Mouse (Mus musculus) c-Kit-positive CD71-negative TER-119-negative erythroid progenitor cells, embryonic 14.5 days (primary cell): Measurements from ENCODE around the gene Tomm34.
A peak's percentile ranks its signal among the peaks of the same experiment; 100 is the strongest.
"Not testable (repeated sequence)": the region's sequence is repeated elsewhere in the genome, so short reads cannot be mapped to it uniquely, and the experiment has no call there.

Source experiments
- DNase-seq: peaks from one replicate; pipeline ENCODE4 v3.0.0-alpha.2; 2013; ENCODE audit warnings: low read depth

Tomm34 gene

GRCm38 (mm10) chr2:164076874-164077425 is 6.0 kb upstream of the Tomm34 start:
- no peak for DNase-seq

GRCm38 (mm10) chr2:164075088-164075487 is 4.1 kb upstream of the Tomm34 start:
- no peak for DNase-seq

DNA sequence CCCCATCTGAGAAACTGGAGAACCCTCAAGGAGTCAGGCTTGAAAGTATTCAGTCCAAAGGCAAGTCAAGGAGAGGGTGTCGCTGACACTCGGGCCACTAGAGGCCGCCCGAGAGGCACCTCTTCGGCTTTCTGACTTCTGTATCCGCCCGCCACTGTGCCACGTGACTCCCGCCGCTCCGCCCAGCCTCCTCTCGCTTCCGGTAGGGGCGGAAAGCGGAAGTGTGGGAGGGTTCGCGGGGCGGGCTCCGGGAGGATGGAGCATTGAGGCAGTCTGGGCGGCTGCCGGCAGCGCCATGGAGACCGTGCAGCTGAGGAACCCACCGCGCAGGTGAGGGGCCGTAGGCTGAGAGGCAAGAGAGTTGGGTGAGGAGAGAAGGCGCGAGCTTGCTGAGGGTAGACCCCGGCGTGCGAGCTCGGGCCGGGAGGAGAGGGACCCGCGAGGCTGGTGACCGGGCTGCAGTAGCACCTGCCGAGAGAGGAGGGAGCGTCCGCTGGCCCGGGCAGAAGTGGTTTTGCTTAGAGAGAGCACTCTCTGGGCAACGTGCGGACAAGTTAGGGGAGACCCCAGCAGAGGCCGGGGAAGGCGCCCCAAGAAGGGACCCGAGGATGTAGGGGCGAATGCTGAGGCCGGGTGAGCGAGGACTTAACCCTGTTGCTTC is 3.1 kb upstream of the Tomm34 start:
- peak; percentile 99 for DNase-seq

GRCm38 (mm10) chr2:164073120-164073519 is 2.2 kb upstream of the Tomm34 start:
- DNase-seq, result no peak

GRCm38 (mm10) chr2:164072109-164072508 is 1.1 kb upstream of the Tomm34 start:
- no peak for DNase-seq

DNA sequence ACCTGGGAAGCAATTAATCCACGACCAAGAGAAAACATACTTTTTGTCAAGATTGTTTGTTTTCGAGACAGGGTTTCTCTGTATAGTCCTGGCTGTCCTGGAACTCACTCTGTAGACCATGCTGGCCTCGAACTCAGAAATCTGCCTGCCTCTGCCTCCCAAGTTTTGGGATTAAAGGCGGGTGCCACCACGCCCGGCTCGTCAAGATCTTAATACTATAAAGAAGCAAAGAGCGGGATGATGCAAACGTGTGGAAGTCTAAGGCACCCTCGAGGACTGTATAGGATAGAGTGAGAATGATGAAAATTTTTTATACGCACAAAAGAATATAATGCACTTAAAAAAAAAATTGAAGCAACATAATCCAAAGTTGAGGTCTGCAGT is 460 bp upstream of the Tomm34 start:
- DNase-seq, result not testable (repeated sequence)

- no peak for DNase-seq
These were observed 716 bp downstream of the Tomm34 start, which contains the start of gene Stk4 for GRCm38 (mm10) chr2:164070142-164070764. Stk4 (plus strand) TSS chr2:164070322.

GRCm38 (mm10) chr2:164059634-164060235 is 11.2 kb downstream of the Tomm34 start:
- no peak for DNase-seq

- no peak for DNase-seq
These were observed 16.3 kb downstream of the Tomm34 start for GRCm38 (mm10) chr2:164054671-164055070.

DNA sequence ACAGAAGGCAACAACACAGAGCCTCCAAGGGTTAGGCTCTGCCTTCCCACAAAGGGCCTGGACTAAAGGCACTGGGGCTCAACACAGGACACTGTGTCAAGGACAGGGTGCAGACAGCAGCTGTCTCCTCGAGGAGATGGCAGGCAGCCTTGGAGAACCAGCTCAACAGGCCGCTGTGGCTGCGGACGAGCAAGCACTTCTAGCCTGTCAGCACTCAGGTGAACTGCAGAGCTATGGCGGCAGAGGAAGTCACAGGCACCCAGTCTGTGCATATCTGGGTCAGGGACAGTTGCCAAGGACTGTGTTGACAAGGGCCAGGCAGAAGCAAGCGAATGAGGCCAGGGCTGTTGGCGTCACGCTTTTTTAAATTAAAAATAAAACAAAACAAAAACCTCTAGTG is 17.2 kb downstream of the Tomm34 start:
- no peak for DNase-seq

DNA sequence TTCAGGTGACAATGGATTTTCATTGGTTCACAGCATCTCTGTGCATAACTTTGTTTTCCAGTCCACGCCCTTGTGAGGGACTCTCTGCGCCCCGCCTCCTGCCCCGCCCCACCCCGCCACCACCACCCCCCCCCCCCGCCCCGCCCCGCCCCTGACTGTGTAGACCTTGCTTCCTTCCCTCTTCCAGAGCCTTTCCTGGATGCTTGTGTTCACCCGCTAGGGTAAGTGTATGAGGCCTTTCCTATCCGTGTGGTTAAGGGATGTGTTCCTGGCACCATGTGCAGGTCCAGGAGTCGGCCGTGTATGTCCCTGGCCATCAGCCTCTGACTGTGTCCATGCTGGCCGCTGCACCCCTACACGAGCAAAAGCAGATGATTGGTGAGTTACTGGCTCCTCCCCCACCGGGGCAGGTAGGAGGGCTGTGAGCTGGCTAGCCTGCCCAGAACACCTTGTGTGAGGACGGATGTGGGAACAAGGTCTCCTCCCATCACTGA is 23.7 kb downstream of the Tomm34 start:
- DNase-seq, result no peak

DNA sequence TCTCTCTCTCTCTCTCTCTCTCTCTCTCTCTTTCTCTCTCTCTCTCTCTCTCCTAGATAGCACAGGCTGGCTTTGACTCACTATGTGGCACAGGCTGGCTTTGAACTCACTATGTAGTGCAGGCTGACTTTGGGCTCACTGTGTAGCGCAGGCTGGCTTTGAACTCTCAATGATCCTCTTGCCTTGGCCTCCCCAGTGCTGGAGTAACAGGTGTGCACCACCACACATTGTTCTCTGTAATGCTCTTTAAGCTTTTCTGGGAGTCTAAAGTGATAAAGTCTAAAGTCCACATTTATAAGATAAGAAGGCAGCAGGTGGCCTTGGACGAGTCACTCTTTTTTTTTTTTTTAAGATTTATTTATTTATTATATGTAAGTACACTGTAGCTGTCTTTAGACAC is 29.4 kb downstream of the Tomm34 start:
- DNase-seq, result no peak

GRCm38 (mm10) chr2:164040949-164041348 is 30.0 kb downstream of the Tomm34 start:
- peak; percentile 18 for DNase-seq

GRCm38 (mm10) chr2:164038407-164039028 is 32.5 kb downstream of the Tomm34 start:
- no peak for DNase-seq

DNA sequence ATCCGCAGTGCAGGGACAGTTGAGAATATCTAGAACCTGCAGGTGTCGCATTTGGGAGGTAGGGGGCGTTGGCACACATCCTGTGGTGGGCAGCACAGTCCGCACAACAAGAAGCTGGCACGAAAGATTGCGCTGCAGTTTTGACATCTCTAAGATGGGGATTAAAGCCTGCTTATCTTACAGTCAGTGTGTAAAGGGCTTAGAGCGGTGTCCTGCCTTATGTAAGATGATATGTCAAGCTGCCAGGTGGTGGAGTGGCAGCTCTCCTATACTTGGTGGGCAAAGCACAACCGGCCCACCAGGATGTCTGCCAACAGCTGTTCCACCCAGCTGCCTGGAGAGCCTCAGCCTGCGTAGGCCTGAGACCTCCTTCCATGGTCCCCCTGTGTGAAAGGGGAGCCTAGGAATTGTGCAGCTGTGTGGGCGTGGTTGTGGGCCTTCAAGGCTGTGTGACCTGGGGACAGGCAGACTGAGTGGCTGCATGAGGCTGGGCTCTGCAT is 34.4 kb downstream of the Tomm34 start:
- peak; percentile 22 for DNase-seq

GRCm38 (mm10) chr2:164032973-164033372 is 38.0 kb downstream of the Tomm34 start:
- no peak for DNase-seq

DNA sequence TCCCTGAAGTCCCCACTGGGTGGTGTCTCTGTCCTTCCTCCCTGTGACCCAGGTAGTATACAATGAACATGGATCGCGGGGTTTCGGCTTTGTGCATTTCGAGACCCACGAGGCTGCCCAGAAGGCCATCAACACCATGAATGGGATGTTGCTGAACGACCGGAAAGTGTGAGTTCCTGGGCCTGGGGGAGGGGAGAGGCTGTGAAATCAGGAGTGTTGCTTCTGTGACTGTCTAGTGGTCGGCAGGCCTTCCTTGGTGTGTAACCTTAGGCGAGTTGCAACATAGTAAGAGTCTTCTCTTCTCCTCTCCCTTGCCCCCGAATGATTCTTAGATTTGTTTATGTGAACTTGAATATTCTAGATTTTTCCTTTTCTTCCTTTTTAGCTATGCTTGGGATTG is 39.8 kb downstream of the Tomm34 start:
- no peak for DNase-seq

DNA sequence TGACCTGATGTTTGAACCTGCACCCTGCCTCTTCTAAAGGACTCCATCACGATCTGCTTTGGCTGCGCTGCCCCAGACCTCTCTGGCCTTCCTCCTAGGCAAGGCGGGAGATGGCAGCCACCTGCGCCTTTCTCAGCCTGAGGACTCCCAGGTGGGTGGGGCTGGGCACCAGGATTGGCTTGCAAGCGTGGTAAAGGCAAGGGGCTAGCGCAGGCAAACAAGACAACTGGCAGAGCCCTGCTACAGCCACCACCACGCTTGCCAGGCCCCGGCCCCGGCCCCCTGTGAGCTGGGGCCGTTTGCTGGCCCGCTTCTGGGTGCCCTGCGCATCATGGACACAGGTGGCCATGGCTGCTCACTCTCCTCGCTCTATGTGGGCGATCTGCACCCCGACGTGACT is 45.8 kb downstream of the Tomm34 start, which contains the start of gene Pabpc1l:
Pabpc1l (plus strand) TSS at position 301 of the 400 bp plus-strand sequence.
- DNase-seq, result no peak

DNA sequence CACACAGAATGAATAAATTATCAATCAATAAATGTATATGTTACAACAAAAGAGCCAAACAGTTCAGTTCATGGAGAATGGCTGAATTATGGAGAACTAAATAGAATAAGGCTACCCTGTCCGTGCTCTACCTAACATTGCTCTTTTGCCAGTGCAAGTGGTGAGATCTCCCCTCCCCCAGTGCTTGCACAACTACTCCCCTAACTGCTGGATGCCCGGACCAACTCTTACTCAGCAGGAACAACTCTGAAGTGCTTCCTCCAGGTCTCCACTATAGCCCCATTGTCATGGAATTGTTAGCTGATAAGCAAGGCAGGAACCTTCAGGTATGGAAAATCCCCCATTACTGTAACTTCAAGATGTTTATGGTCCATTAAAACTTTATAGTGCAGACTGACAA is 48.9 kb downstream of the Tomm34 start:
- no peak for DNase-seq

DNA sequence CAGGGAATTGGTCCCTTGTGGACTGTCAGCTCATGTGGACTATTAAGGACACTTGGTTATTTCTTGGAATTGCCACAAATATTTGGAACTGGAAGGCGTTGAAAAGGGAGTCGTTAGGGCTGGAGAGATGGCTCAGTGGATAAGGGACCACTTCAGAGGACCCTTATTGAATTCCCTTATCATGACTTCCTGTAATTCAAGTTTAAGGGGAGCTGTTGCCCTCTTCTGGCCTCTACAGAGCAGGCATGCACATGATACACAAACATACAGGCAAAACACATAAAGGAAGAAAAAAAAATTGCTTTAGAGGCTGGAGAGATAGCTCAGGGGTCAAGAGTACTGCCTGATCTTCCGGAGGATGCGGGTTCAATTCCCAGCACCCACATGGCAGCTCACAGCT is 51.0 kb downstream of the Tomm34 start:
- no peak for DNase-seq

GRCm38 (mm10) chr2:164018910-164019309 is 52.1 kb downstream of the Tomm34 start:
- DNase-seq, result no peak

GRCm38 (mm10) chr2:164015304-164015703 is 55.7 kb downstream of the Tomm34 start:
- DNase-seq, result no peak
